15 mouse cellular contexts compared by ENCODE assay signal in the genomic region with DNA sequence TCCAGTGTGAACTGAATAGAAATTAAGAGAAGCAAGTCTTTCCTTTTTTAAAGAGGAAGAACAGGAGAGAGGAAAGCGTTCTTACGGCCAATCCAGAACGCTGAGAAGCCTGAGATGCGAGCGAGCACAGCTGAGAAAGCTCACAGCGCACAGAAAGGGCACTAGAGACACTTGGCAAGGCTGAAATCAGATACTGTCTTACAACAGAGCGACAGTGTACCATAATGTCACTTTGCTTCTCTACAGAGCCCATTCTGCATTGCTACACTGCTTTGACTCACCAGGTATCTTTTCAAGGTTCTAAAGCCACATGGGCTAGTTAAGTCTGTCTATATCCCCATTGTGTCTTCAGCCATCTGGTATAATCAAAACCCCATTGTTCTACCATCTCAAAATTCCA. TPM values are rescaled to one million over a fixed set of nuclear protein-coding genes. Genes with fewer than 3 reads are reported as not detected.
DNase-seq lines count a peak whose midpoint lies in the region; ATAC-seq and TF ChIP-seq lines count a peak whose summit lies in the region.
"Had no signal": no experiment of that assay in that cellular context is flagged by ENCODE, and none has a peak within 500 bp of the region (broad histone marks: within the 10 kb centered on the region; RNA-seq: fewer than 3 reads in every experiment).

No protein-coding gene starts in this region.

- no peak overlapping the region for H3K4me3 ChIP-seq in heart, embryonic 12.5 days
- H3K4me3 ChIP-seq in layer of hippocampus, adult 2 months: peak overlapping the region; percentile 34; the same call in 1 of the 2 replicates
- no peak overlapping the region for H3K4me3 ChIP-seq in hindbrain, embryonic 16.5 days (ENCODE audit: low read length)
- no peak overlapping the region for H3K4me3 ChIP-seq in neural tube, embryonic 14.5 days (ENCODE audit: low read depth, low read length)
- H3K4me3 ChIP-seq: erythroblast, embryonic 14.5 days; gastrocnemius, adult 2 months had no signal

- no peak overlapping the region for H3K27ac ChIP-seq in heart, embryonic 12.5 days (ENCODE audit: poor library complexity, severe bottlenecking)
- H3K27ac ChIP-seq in layer of hippocampus, adult 2 months: peak overlapping the region; percentile 70
- H3K27ac ChIP-seq in hindbrain, embryonic 16.5 days (ENCODE audit: low read depth, low read length): peak overlapping the region; percentile 75
- peak overlapping the region; percentile 60 for H3K27ac ChIP-seq in neural tube, embryonic 14.5 days (ENCODE audit: low read depth, low read length)
- H3K27ac ChIP-seq: gastrocnemius, adult 2 months had no signal

- 39% methylated on average over 7 of the region's 7 CpGs for WGBS in heart, embryonic 12.5 days
- WGBS in hindbrain, embryonic 16.5 days: 37% methylated on average over 7 of the region's 7 CpGs
- WGBS in neural tube, embryonic 14.5 days: 46% methylated on average over 7 of the region's 7 CpGs

- no peak for ATAC-seq in heart, embryonic 12.5 days (ENCODE audit: insufficient number of reproducible peaks, low FRiP score)
- 0 out of 2 replicates have a peak, but pooled peaks have one; percentile 24 for ATAC-seq in hindbrain, embryonic 16.5 days
- no peak for ATAC-seq in neural tube, embryonic 14.5 days (ENCODE audit: low read depth)

- H3K4me2 ChIP-seq in heart, embryonic 12.5 days: peak overlapping the region; percentile 45
- peak overlapping the region; percentile 37 for H3K4me2 ChIP-seq in hindbrain, embryonic 16.5 days (ENCODE audit: low read length)
- peak overlapping the region; percentile 0; the same call in 1 of the 2 replicates for H3K4me2 ChIP-seq in neural tube, embryonic 14.5 days (ENCODE audit: low read depth, low read length)
- H3K4me2 ChIP-seq: liver, embryonic 11.5 days had no signal

- peak overlapping the region; percentile 46; the same call in 1 of the 2 replicates for H3K9ac ChIP-seq in heart, embryonic 12.5 days
- H3K9ac ChIP-seq in hindbrain, embryonic 16.5 days (ENCODE audit: low read depth, low read length): no peak overlapping the region
- no peak overlapping the region for H3K9ac ChIP-seq in neural tube, embryonic 14.5 days (replicated peaks; ENCODE audit: low read depth, low read length)

- H3K36me3 ChIP-seq in heart, embryonic 12.5 days: no peaks in the 10 kb centered on the region
- no peaks in the 10 kb centered on the region for H3K36me3 ChIP-seq in hindbrain, embryonic 16.5 days (ENCODE audit: control insufficient read depth, insufficient read depth, low read length)
- no peaks in the 10 kb centered on the region for H3K36me3 ChIP-seq in neural tube, embryonic 14.5 days (ENCODE audit: control insufficient read depth, insufficient read depth, low read length)

- H3K27me3 ChIP-seq in heart, embryonic 12.5 days (replicated peaks): no peaks in the 10 kb centered on the region
- no peaks in the 10 kb centered on the region for H3K27me3 ChIP-seq in hindbrain, embryonic 16.5 days (replicated peaks; ENCODE audit: control insufficient read depth, insufficient read depth, low read length)
- no peaks in the 10 kb centered on the region for H3K27me3 ChIP-seq in neural tube, embryonic 14.5 days (ENCODE audit: control insufficient read depth, insufficient read depth, low read length)

- no peak for TF ChIP-seq CTCF in layer of hippocampus, adult 2 months (conservative IDR thresholded peaks at IDR 0.05)

- no peaks in the 10 kb centered on the region for H3K9me3 ChIP-seq in heart, embryonic 12.5 days (replicated peaks)
- no peaks in the 10 kb centered on the region for H3K9me3 ChIP-seq in hindbrain, embryonic 16.5 days (ENCODE audit: control insufficient read depth, low read length)
- H3K9me3 ChIP-seq in neural tube, embryonic 14.5 days (ENCODE audit: control insufficient read depth, low read length): no peaks in the 10 kb centered on the region

- H3K4me1 ChIP-seq in heart, embryonic 12.5 days (replicated peaks): peaks cover 56% of the 10 kb centered on the region
- H3K4me1 ChIP-seq in hindbrain, embryonic 16.5 days (ENCODE audit: control insufficient read depth, insufficient read depth, low read depth, low read length): peaks cover 21% of the 10 kb centered on the region
- H3K4me1 ChIP-seq in neural tube, embryonic 14.5 days (ENCODE audit: control insufficient read depth, insufficient read depth, low read length): no peaks in the 10 kb centered on the region; the same call in 1 of the 2 replicates

- no peak for DNase-seq in heart, postnatal 25 days (ENCODE audit: low spot score)
- no peak for DNase-seq in layer of hippocampus, adult 2 months (ENCODE audit: low spot score in 2 of 2)
- DNase-seq in layer of hippocampus, adult 18-20 months (ENCODE audit: low spot score in 2 of 2): no peak
- no peak for DNase-seq in right cerebral cortex, adult 18-20 months
- no peak for DNase-seq in ovary, adult 18-20 months (ENCODE audit: low spot score)
- DNase-seq: B cell, adult 2 months; cerebellum, adult 9-10 months; embryo, embryonic 11 days; gastrocnemius, adult 2 months; kidney, adult 9 months had no signal

- intact Hi-C loops in heart, postnatal 25 days (cut with DNase I): no loop called here

RNA-seq across cellular contexts. Expression of a gene that starts 13.7 kb away (rescaled TPM):
- polyA plus RNA-seq in heart, embryonic 12.5 days (2016; fragmentation: Nextera tagmentation; extraction: Ambion mirVana): 12.6 and 16.3 TPM in 2 replicates
- total RNA-seq in heart, postnatal 25 days (2021): 1 to 10 TPM; 8.2 to 8.3 TPM
- total RNA-seq in layer of hippocampus, adult 2 months (2021): 10 to 100 TPM; 74.9 to 90.7 TPM
- total RNA-seq in layer of hippocampus, adult 18-20 months (2021): 10 to 100 TPM; 68.8 to 72.9 TPM
- polyA plus RNA-seq in hindbrain, embryonic 16.5 days (2015; fragmentation: Nextera tagmentation; extraction: Ambion mirVana): 17.8 and 18.6 TPM in 2 replicates
- 31.0 and 34.1 TPM in 2 replicates for polyA plus RNA-seq in neural tube, embryonic 14.5 days (2014; fragmentation: Nextera tagmentation; extraction: Ambion mirVana)

Comparison
In these comparisons a context has a peak if more than half of its experiments do, and no peak if none do; other contexts are left out.
1. RNA of a gene that starts 13.7 kb away (total RNA-seq): 74.9 to 90.7 TPM in layer of hippocampus, adult 2 months and 68.8 to 72.9 TPM in layer of hippocampus, adult 18-20 months; 8.2 to 8.3 TPM in heart, postnatal 25 days; every median in the first group is over 4 times any median in the second.
2. Peak in every context shown above with its lines, with median percentiles within 50 percentile points of each other: H3K4me2 ChIP-seq.